Mouse (Mus musculus): Measurements from ENCODE around the gene Slc30a6. TPM values are rescaled to one million over a fixed set of nuclear protein-coding genes. Genes with fewer than 3 reads are reported as not detected.
A peak's percentile ranks its signal among the peaks of the same experiment; 100 is the strongest.

Gene Slc30a6
- polyA plus RNA-seq, 1 experiment from 2014 or later: 45.7 TPM

GRCm38 (mm10) chr17:74430074-74430473 is 34.7 kb downstream of the Slc30a6 start:
- 59% methylated on average over 8 of the region's 8 CpGs for WGBS
- no peak overlapping the region for H3K27ac ChIP-seq (ENCODE audit: low read depth, low read length)
- peaks cover 66% of the 10 kb centered on the region for H3K36me3 ChIP-seq (ENCODE audit: control insufficient read depth, insufficient read depth)
- no peaks in the 10 kb centered on the region for H3K4me1 ChIP-seq (replicated peaks; ENCODE audit: control insufficient read depth, insufficient read depth, low read length)
- no peaks in the 10 kb centered on the region for H3K9me3 ChIP-seq (ENCODE audit: control insufficient read depth)
- H3K9ac ChIP-seq (ENCODE audit: low read depth, low read length): no peak overlapping the region
- H3K27me3 ChIP-seq (replicated peaks; ENCODE audit: control insufficient read depth, insufficient read depth, low read length): no peaks in the 10 kb centered on the region
- ATAC-seq: peak; percentile 67
- H3K4me3 ChIP-seq (ENCODE audit: low read depth, low read length): no peak overlapping the region
- H3K4me2 ChIP-seq (replicated peaks; ENCODE audit: low read depth): no peak overlapping the region
- TF ChIP-seq CTCF (IDR thresholded peaks at IDR 0.05; ENCODE audit: low read depth): no peak

GRCm38 (mm10) chr17:74431481-74431880 is 36.1 kb downstream of the Slc30a6 start:
- TF ChIP-seq CTCF (IDR thresholded peaks at IDR 0.05; ENCODE audit: low read depth): peak; percentile 51
- peaks cover 68% of the 10 kb centered on the region for H3K36me3 ChIP-seq (ENCODE audit: control insufficient read depth, insufficient read depth)
- 0 out of 2 replicates have a peak overlapping the region, but pooled peaks have one; percentile 1 for H3K27ac ChIP-seq (ENCODE audit: low read depth, low read length)
- peak; percentile 30; the same call in 1 of the 2 replicates for ATAC-seq
- no peak overlapping the region for H3K9ac ChIP-seq (ENCODE audit: low read depth, low read length)
- no peak overlapping the region for H3K4me3 ChIP-seq (ENCODE audit: low read depth, low read length)
- no peaks in the 10 kb centered on the region for H3K27me3 ChIP-seq (replicated peaks; ENCODE audit: control insufficient read depth, insufficient read depth, low read length)
- 74% methylated on average over 13 of the region's 13 CpGs for WGBS
- no peaks in the 10 kb centered on the region for H3K9me3 ChIP-seq (ENCODE audit: control insufficient read depth)
- H3K4me2 ChIP-seq (replicated peaks; ENCODE audit: low read depth): no peak overlapping the region
- no peaks in the 10 kb centered on the region for H3K4me1 ChIP-seq (replicated peaks; ENCODE audit: control insufficient read depth, insufficient read depth, low read length)

- 85% methylated on average over 5 of the region's 5 CpGs for WGBS
- H3K36me3 ChIP-seq (ENCODE audit: control insufficient read depth, insufficient read depth): peaks cover 56% of the 10 kb centered on the region
- H3K4me3 ChIP-seq (ENCODE audit: low read depth, low read length): no peak overlapping the region
- H3K4me1 ChIP-seq (replicated peaks; ENCODE audit: control insufficient read depth, insufficient read depth, low read length): no peaks in the 10 kb centered on the region
- H3K9me3 ChIP-seq (ENCODE audit: control insufficient read depth): no peaks in the 10 kb centered on the region
- H3K27ac ChIP-seq (ENCODE audit: low read depth, low read length): no peak overlapping the region; the same call in 1 of the 2 replicates
- no peak overlapping the region for H3K9ac ChIP-seq (ENCODE audit: low read depth, low read length)
- H3K4me2 ChIP-seq (replicated peaks; ENCODE audit: low read depth): no peak overlapping the region
- H3K27me3 ChIP-seq (replicated peaks; ENCODE audit: control insufficient read depth, insufficient read depth, low read length): no peaks in the 10 kb centered on the region
- no peak for TF ChIP-seq CTCF (IDR thresholded peaks at IDR 0.05; ENCODE audit: low read depth)
- no peak for ATAC-seq
Observed at GRCm38 (mm10) chr17:74432631-74433030, 37.2 kb downstream of the Slc30a6 start.

GRCm38 (mm10) chr17:74437762-74438161 is 42.4 kb downstream of the Slc30a6 start:
- Histone ChIP-seq H3K9ac (ENCODE audit: low read depth, low read length) (no peak overlapping the region), H3K27me3 (replicated peaks; ENCODE audit: control insufficient read depth, insufficient read depth, low read length) (no peaks in the 10 kb centered on the region), H3K9me3 (ENCODE audit: control insufficient read depth) (no peaks in the 10 kb centered on the region), H3K4me1 (replicated peaks; ENCODE audit: control insufficient read depth, insufficient read depth, low read length) (no peaks in the 10 kb centered on the region), H3K27ac (ENCODE audit: low read depth, low read length) (peak overlapping the region; percentile 75), H3K4me3 (ENCODE audit: low read depth, low read length) (no peak overlapping the region), H3K4me2 (replicated peaks; ENCODE audit: low read depth) (no peak overlapping the region), H3K36me3 (ENCODE audit: control insufficient read depth, insufficient read depth) (peaks cover 21% of the 10 kb centered on the region)
- WGBS: 34% methylated on average over 9 of the region's 9 CpGs
- TF ChIP-seq CTCF (IDR thresholded peaks at IDR 0.05; ENCODE audit: low read depth): no peak
- peak; percentile 99 for ATAC-seq

- TF ChIP-seq CTCF (IDR thresholded peaks at IDR 0.05; ENCODE audit: low read depth): no peak
- no peaks in the 10 kb centered on the region for H3K4me1 ChIP-seq (replicated peaks; ENCODE audit: control insufficient read depth, insufficient read depth, low read length)
- no peaks in the 10 kb centered on the region for H3K27me3 ChIP-seq (replicated peaks; ENCODE audit: control insufficient read depth, insufficient read depth, low read length)
- no peaks in the 10 kb centered on the region for H3K9me3 ChIP-seq (ENCODE audit: control insufficient read depth)
- ATAC-seq: no peak
- H3K27ac ChIP-seq (ENCODE audit: low read depth, low read length): no peak overlapping the region
- WGBS: 68% methylated on average over 5 of the region's 5 CpGs
- peaks cover 25% of the 10 kb centered on the region; the same call in 1 of the 2 replicates for H3K36me3 ChIP-seq (ENCODE audit: control insufficient read depth, insufficient read depth)
- no peak overlapping the region for H3K9ac ChIP-seq (ENCODE audit: low read depth, low read length)
- H3K4me3 ChIP-seq (ENCODE audit: low read depth, low read length): no peak overlapping the region
- no peak overlapping the region for H3K4me2 ChIP-seq (replicated peaks; ENCODE audit: low read depth)
Observed at GRCm38 (mm10) chr17:74440486-74440885, 45.1 kb downstream of the Slc30a6 start.

- Histone ChIP-seq H3K4me1 (replicated peaks; ENCODE audit: control insufficient read depth, insufficient read depth, low read length) (no peaks in the 10 kb centered on the region), H3K4me2 (replicated peaks; ENCODE audit: low read depth) (no peak overlapping the region), H3K27ac (ENCODE audit: low read depth, low read length) (no peak overlapping the region), H3K27me3 (replicated peaks; ENCODE audit: control insufficient read depth, insufficient read depth, low read length) (no peaks in the 10 kb centered on the region), H3K9me3 (ENCODE audit: control insufficient read depth) (no peaks in the 10 kb centered on the region), H3K9ac (ENCODE audit: low read depth, low read length) (no peak overlapping the region), H3K36me3 (ENCODE audit: control insufficient read depth, insufficient read depth) (peaks cover 39% of the 10 kb centered on the region), H3K4me3 (ENCODE audit: low read depth, low read length) (no peak overlapping the region)
- 87% methylated on average over 10 of the region's 10 CpGs for WGBS
- no peak for ATAC-seq
- no peak for TF ChIP-seq CTCF (IDR thresholded peaks at IDR 0.05; ENCODE audit: low read depth)
Observed at GRCm38 (mm10) chr17:74449776-74450175, 54.4 kb downstream of the Slc30a6 start.

- no peak overlapping the region for H3K9ac ChIP-seq (ENCODE audit: low read depth, low read length)
- H3K9me3 ChIP-seq (ENCODE audit: control insufficient read depth): no peaks in the 10 kb centered on the region
- no peak overlapping the region for H3K4me2 ChIP-seq (replicated peaks; ENCODE audit: low read depth)
- no peak overlapping the region for H3K4me3 ChIP-seq (ENCODE audit: low read depth, low read length)
- no peaks in the 10 kb centered on the region for H3K27me3 ChIP-seq (replicated peaks; ENCODE audit: control insufficient read depth, insufficient read depth, low read length)
- no peaks in the 10 kb centered on the region for H3K4me1 ChIP-seq (replicated peaks; ENCODE audit: control insufficient read depth, insufficient read depth, low read length)
- no peak for ATAC-seq
- TF ChIP-seq CTCF (IDR thresholded peaks at IDR 0.05; ENCODE audit: low read depth): no peak
- 76% methylated on average over 3 of the region's 3 CpGs for WGBS
- H3K27ac ChIP-seq (ENCODE audit: low read depth, low read length): no peak overlapping the region
- H3K36me3 ChIP-seq (ENCODE audit: control insufficient read depth, insufficient read depth): peaks cover 25% of the 10 kb centered on the region; the same call in 1 of the 2 replicates
Observed at GRCm38 (mm10) chr17:74453928-74454327, 58.5 kb downstream of the Slc30a6 start.
